Mouse (Mus musculus) lung, embryonic 16.5 days (tissue): ENCODE data around the gene Pyurf. TPM values are rescaled to one million over a fixed set of nuclear protein-coding genes. Genes with fewer than 3 reads are reported as not detected.
A peak's percentile ranks its signal among the peaks of the same experiment; 100 is the strongest.

Source experiments
- ATAC-seq: fragments of 200-750 bp; cut with Nextera tagmentation; 2 replicates; pipeline ENCODE4 v1.8.0; 2017; ENCODE audit warnings: low read depth, mild to moderate bottlenecking, moderate library complexity
- H3K27ac ChIP-seq: fragments of 300-500 bp; sonication (generic); 2 replicates; pipeline ENCODE4 v1.5.1; 2014; ENCODE audit warnings: mild to moderate bottlenecking, control low read depth, low read length
- H3K27me3 ChIP-seq: fragments of 300-500 bp; sonication (generic); 2 replicates; pipeline ENCODE4 v1.6.1; 2014; ENCODE audit warnings: low read depth, low read length, mixed read lengths; ENCODE audit not compliant: control insufficient read depth, insufficient read depth
- H3K36me3 ChIP-seq: fragments of 300-500 bp; sonication (generic); 2 replicates; pipeline ENCODE4 v1.6.1; 2014; ENCODE audit warnings: low read length; ENCODE audit not compliant: control insufficient read depth, insufficient read depth
- H3K4me1 ChIP-seq: fragments of 300-500 bp; sonication (generic); replicated peaks from 2 replicates; pipeline ENCODE4 v1.6.1; 2014; ENCODE audit warnings: low read length, mixed read lengths; ENCODE audit not compliant: control insufficient read depth, insufficient read depth
- H3K4me2 ChIP-seq: fragments of 300-500 bp; sonication (generic); 2 replicates; pipeline ENCODE4 v1.6.1; 2014; ENCODE audit warnings: low read depth, low read length, control low read depth
- H3K4me3 ChIP-seq: fragments of 300-500 bp; sonication (generic); 2 replicates; pipeline ENCODE4 v1.5.1; 2014; ENCODE audit warnings: mild to moderate bottlenecking, low read length, control low read depth
- H3K9ac ChIP-seq: fragments of 300-500 bp; sonication (generic); 2 replicates; pipeline ENCODE4 v1.6.1; 2014; ENCODE audit warnings: low read length, control low read depth
- H3K9me3 ChIP-seq: fragments of 300-500 bp; sonication (generic); 2 replicates; pipeline ENCODE4 v1.6.1; 2016; ENCODE audit warnings: low read length; ENCODE audit not compliant: control insufficient read depth
- WGBS: fragments of 180-500 bp; shearing (Covaris S2); extraction: QIAGEN DNeasy Blood & Tissue Kit; methylation state at CpG from one replicate; pipeline ENCODE4 v1.1.7; 2014; 5-methylcytosine and 5-hydroxymethylcytosine counted together
- polyA plus RNA-seq: library from polyadenylated mRNA; unstranded; fragments of >200 nt; fragmentation: Nextera tagmentation; extraction: Ambion mirVana; gene quantifications from 2 replicates; pipeline ENCODE4 v1.2.1, GENCODE M21; 2015

The Pyurf gene
- polyA plus RNA-seq, 1 experiment from 2014 or later = 15.3 TPM

- 89% methylated on average over 1 of the region's 1 CpGs for WGBS
- ATAC-seq = no peak
- Histone ChIP-seq H3K4me2 (no peak overlapping the region), H3K4me1 (no peaks in the 10 kb centered on the region), H3K27me3 (no peaks in the 10 kb centered on the region), H3K9me3 (no peaks in the 10 kb centered on the region), H3K36me3 (peaks cover 25% of the 10 kb centered on the region), H3K27ac (no peak overlapping the region), H3K4me3 (no peak overlapping the region), H3K9ac (no peak overlapping the region)
These were observed 7.7 kb downstream of the Pyurf start for GRCm38 (mm10) chr6:57684156-57684555.

GRCm38 (mm10) chr6:57661295-57661694, 30.6 kb downstream of the Pyurf start:
- no peak overlapping the region for H3K27ac ChIP-seq
- H3K36me3 ChIP-seq = no peaks in the 10 kb centered on the region
- ATAC-seq = no peak
- no peaks in the 10 kb centered on the region for H3K9me3 ChIP-seq
- no peak overlapping the region for H3K9ac ChIP-seq
- 46% methylated on average over 4 of the region's 4 CpGs for whole genome bisulfite sequencing
- H3K27me3 ChIP-seq = no peaks in the 10 kb centered on the region
- no peak overlapping the region for H3K4me2 ChIP-seq
- no peak overlapping the region for H3K4me3 ChIP-seq
- H3K4me1 ChIP-seq = no peaks in the 10 kb centered on the region

GRCm38 (mm10) chr6:57647256-57647655, 44.6 kb downstream of the Pyurf start:
- no peak for ATAC-seq
- 46% methylated on average over 1 of the region's 1 CpGs for WGBS

DNA sequence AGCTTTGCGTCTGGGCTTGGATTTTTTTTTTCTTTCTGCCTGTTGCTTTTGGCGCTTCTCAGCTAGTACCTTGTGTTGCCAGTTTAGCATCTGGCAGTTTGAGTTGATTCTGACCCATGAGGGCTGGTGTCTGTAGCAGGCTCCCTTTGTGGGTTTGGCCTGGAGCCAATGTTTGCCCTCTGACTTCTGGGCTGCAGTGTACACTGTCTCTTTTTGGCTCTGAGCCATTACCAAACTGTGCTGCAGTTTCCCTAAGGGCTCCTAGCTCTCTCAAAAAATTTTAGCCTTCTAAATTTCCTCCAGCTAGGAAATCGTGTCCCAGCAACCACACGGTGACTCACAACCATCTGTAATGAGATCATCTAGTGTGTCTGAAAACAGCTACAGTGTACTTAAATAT, 50.1 kb downstream of the Pyurf start:
- no peak overlapping the region for H3K27ac ChIP-seq
- peak; percentile 93 for ATAC-seq
- no peak overlapping the region for H3K4me3 ChIP-seq
- H3K9ac ChIP-seq = no peak overlapping the region
- H3K9me3 ChIP-seq = no peaks in the 10 kb centered on the region
- no peaks in the 10 kb centered on the region for H3K36me3 ChIP-seq
- no peaks in the 10 kb centered on the region for H3K27me3 ChIP-seq
- peaks cover 5% of the 10 kb centered on the region for H3K4me1 ChIP-seq
- WGBS = 10% methylated on average over 4 of the region's 4 CpGs
- H3K4me2 ChIP-seq = no peak overlapping the region; the same call in 1 of the 2 replicates

More at GRCm38 (mm10) chr6:57647256-57647655, 44.6 kb downstream of the Pyurf start:
- H3K9ac ChIP-seq = no peak overlapping the region
- no peaks in the 10 kb centered on the region for H3K27me3 ChIP-seq
- no peak overlapping the region for H3K4me2 ChIP-seq
- no peak overlapping the region for H3K27ac ChIP-seq
- no peaks in the 10 kb centered on the region for H3K36me3 ChIP-seq
- H3K9me3 ChIP-seq = no peaks in the 10 kb centered on the region
- H3K4me3 ChIP-seq = no peak overlapping the region
- H3K4me1 ChIP-seq = no peaks in the 10 kb centered on the region

GRCm38 (mm10) chr6:57639531-57639930, 52.3 kb downstream of the Pyurf start:
- WGBS = 57% methylated on average over 1 of the region's 1 CpGs
- H3K27ac ChIP-seq = no peak overlapping the region
- H3K4me3 ChIP-seq = no peak overlapping the region
- no peaks in the 10 kb centered on the region for H3K36me3 ChIP-seq
- H3K9me3 ChIP-seq = no peaks in the 10 kb centered on the region
- H3K4me2 ChIP-seq = no peak overlapping the region
- no peak for ATAC-seq
- no peak overlapping the region for H3K9ac ChIP-seq
- H3K27me3 ChIP-seq = no peaks in the 10 kb centered on the region
- peaks cover 5% of the 10 kb centered on the region for H3K4me1 ChIP-seq

Other genes with a start within 250 kb of the Pyurf start
- 7.6 and 9.4 TPM in 2 replicates for gene Ppm1k, start 156.6 kb downstream of the Pyurf start, polyA plus RNA-seq
- gene Herc6, start 111.1 kb downstream of the Pyurf start, polyA plus RNA-seq = 3.8 and 4.4 TPM in 2 replicates
- 25.0 and 28.1 TPM in 2 replicates for gene Lancl2, start 10.5 kb upstream of the Pyurf start, polyA plus RNA-seq
- 28.5 and 28.9 TPM in 2 replicates for gene Vopp1, start 133.1 kb upstream of the Pyurf start, polyA plus RNA-seq
- gene Vmn1r21, start 158.3 kb upstream of the Pyurf start, polyA plus RNA-seq = not detected in 2 replicates
- gene Vmn1r22, start 215.9 kb upstream of the Pyurf start, polyA plus RNA-seq = not detected in 2 replicates
- gene Vmn1r23, start 234.8 kb upstream of the Pyurf start, polyA plus RNA-seq = not detected in 2 replicates